Mouse (Mus musculus) kidney, adult 2 months (tissue): ENCODE results near the gene Ube2b. TPM values are rescaled to one million over a fixed set of nuclear protein-coding genes. Genes with fewer than 3 reads are reported as not detected.
A peak's percentile ranks its signal among the peaks of the same experiment; 100 is the strongest.

Experiments used
- DNase-seq: peaks from one replicate; pipeline ENCODE4 v3.0.0; 2021
- H3K27ac ChIP-seq: fragments of 200-500 bp; 2 replicates; pipeline ENCODE4 v1.5.1; 2012; ENCODE audit warnings: low read depth, low read length, control low read depth, inconsistent platforms; ENCODE audit not compliant: insufficient read depth
- H3K27me3 ChIP-seq: fragments of 200-500 bp; replicated peaks from 2 replicates; pipeline ENCODE4 v1.6.1; 2012; ENCODE audit warnings: mild to moderate bottlenecking, moderate library complexity, low read length, inconsistent platforms; ENCODE audit not compliant: control insufficient read depth, insufficient read depth
- H3K36me3 ChIP-seq: fragments of 200-500 bp; 2 replicates; pipeline ENCODE4 v1.6.1; 2012; ENCODE audit warnings: mild to moderate bottlenecking, moderate library complexity, low read length, inconsistent platforms; ENCODE audit not compliant: control insufficient read depth, insufficient read depth
- H3K4me1 ChIP-seq: fragments of 200-500 bp; 2 replicates; pipeline ENCODE4 v1.6.1; 2011; ENCODE audit warnings: low read length; ENCODE audit not compliant: control insufficient read depth, insufficient read depth
- H3K4me3 ChIP-seq: fragments of 200-500 bp; 2 replicates; pipeline ENCODE4 v1.5.1; 2011; ENCODE audit warnings: mild to moderate bottlenecking, low read depth, low read length, control low read depth; ENCODE audit not compliant: insufficient read depth
- CTCF ChIP-seq: fragments of 200-500 bp; conservative IDR thresholded peaks from 2 replicates; pipeline ENCODE4 v1.5.1; 2011; ENCODE audit warnings: low read depth, mild to moderate bottlenecking, control low read depth, low read length, moderate library complexity, mixed read lengths; ENCODE audit not compliant: insufficient read depth, insufficient read length
- POLR2A ChIP-seq: fragments of 200-500 bp; IDR thresholded peaks from one replicate; pipeline ENCODE4 v1.6.1; 2011; ENCODE audit warnings: low read depth, low read length, control low read depth
- WGBS: fragments of 180-500 bp; shearing (Covaris S2); methylation state at CpG from one replicate; pipeline ENCODE4 v1.1.7; 2018; 5-methylcytosine and 5-hydroxymethylcytosine counted together
- polyA plus RNA-seq: library from polyadenylated mRNA; depleted of rRNA; stranded (reverse); fragments of >200 nt; gene quantifications from 2 replicates; pipeline ENCODE4 v1.2.3, GENCODE M21; 2012

The Ube2b gene
- polyA plus RNA-seq, 1 experiment, result 70.9 TPM

GRCm38 (mm10) chr11:51957760-51958159 is 42.8 kb downstream of the Ube2b start:
- Histone ChIP-seq H3K27ac (no peak overlapping the region), H3K36me3 (no peaks in the 10 kb centered on the region), H3K27me3 (no peaks in the 10 kb centered on the region), H3K4me3 (no peak overlapping the region), H3K4me1 (no peaks in the 10 kb centered on the region)
- WGBS, result 88% methylated on average over 4 of the region's 4 CpGs
- TF ChIP-seq POLR2A (no peak), CTCF (no peak)
- no peak for DNase-seq

- TF ChIP-seq POLR2A (no peak), CTCF (no peak)
- Histone ChIP-seq H3K4me1 (no peaks in the 10 kb centered on the region), H3K36me3 (no peaks in the 10 kb centered on the region), H3K27ac (no peak overlapping the region), H3K27me3 (no peaks in the 10 kb centered on the region), H3K4me3 (no peak overlapping the region)
- WGBS, result 82% methylated on average over 9 of the region's 9 CpGs
- no peak for DNase-seq
These were observed 44.5 kb downstream of the Ube2b start for GRCm38 (mm10) chr11:51956112-51956511.

- peak overlapping the region; percentile 55 for H3K27ac ChIP-seq
- TF ChIP-seq CTCF, result no peak
- TF ChIP-seq POLR2A, result no peak
- 60% methylated on average over 5 of the region's 5 CpGs for WGBS
- no peaks in the 10 kb centered on the region for H3K36me3 ChIP-seq
- peak; percentile 47 for DNase-seq
- no peak overlapping the region for H3K4me3 ChIP-seq
- H3K27me3 ChIP-seq, result no peaks in the 10 kb centered on the region
- H3K4me1 ChIP-seq, result no peaks in the 10 kb centered on the region
These were observed 48.6 kb downstream of the Ube2b start for GRCm38 (mm10) chr11:51951861-51952420.

GRCm38 (mm10) chr11:51949919-51950318 is 50.6 kb downstream of the Ube2b start:
- H3K36me3 ChIP-seq, result no peaks in the 10 kb centered on the region
- TF ChIP-seq CTCF (no peak), POLR2A (no peak)
- H3K4me1 ChIP-seq, result no peaks in the 10 kb centered on the region
- WGBS, result 87% methylated on average over 9 of the region's 9 CpGs
- no peaks in the 10 kb centered on the region for H3K27me3 ChIP-seq
- DNase-seq, result no peak
- H3K4me3 ChIP-seq, result no peak overlapping the region
- no peak overlapping the region for H3K27ac ChIP-seq

GRCm38 (mm10) chr11:51949155-51949840 is 51.3 kb downstream of the Ube2b start:
- H3K27ac ChIP-seq, result no peak overlapping the region
- no peaks in the 10 kb centered on the region for H3K4me1 ChIP-seq
- H3K36me3 ChIP-seq, result no peaks in the 10 kb centered on the region
- H3K4me3 ChIP-seq, result no peak overlapping the region
- H3K27me3 ChIP-seq, result no peaks in the 10 kb centered on the region
- DNase-seq, result no peak
- 77% methylated on average over 9 of the region's 9 CpGs for WGBS
- TF ChIP-seq POLR2A (no peak), CTCF (no peak)

GRCm38 (mm10) chr11:51946144-51946543 is 54.4 kb downstream of the Ube2b start:
- TF ChIP-seq CTCF (no peak), POLR2A (no peak)
- no peak for DNase-seq
- Histone ChIP-seq H3K36me3 (no peaks in the 10 kb centered on the region), H3K4me3 (no peak overlapping the region), H3K27ac (no peak overlapping the region), H3K4me1 (no peaks in the 10 kb centered on the region), H3K27me3 (no peaks in the 10 kb centered on the region)
- 80% methylated on average over 6 of the region's 6 CpGs for WGBS

- no peak for DNase-seq
- no peak overlapping the region for H3K27ac ChIP-seq
- no peaks in the 10 kb centered on the region for H3K4me1 ChIP-seq
- no peaks in the 10 kb centered on the region for H3K27me3 ChIP-seq
- WGBS, result 15% methylated on average over 8 of the region's 8 CpGs
- TF ChIP-seq CTCF (no peak), POLR2A (no peak)
- no peak overlapping the region for H3K4me3 ChIP-seq
- no peaks in the 10 kb centered on the region for H3K36me3 ChIP-seq
These were observed 55.0 kb downstream of the Ube2b start for GRCm38 (mm10) chr11:51945548-51945947.
